Mouse (Mus musculus) E14TG2a.4 (cell line): ENCODE measurements around the gene Chrm3.

Experiments
- CTCF ChIP-seq: conservative IDR thresholded peaks from 2 replicates; pipeline ENCODE4 v1.5.1; 2014; ENCODE audit warnings: low read length
- POU5F1 ChIP-seq: IDR thresholded peaks from 2 replicates; pipeline ENCODE4 v1.6.1; 2014; ENCODE audit warnings: low read length, borderline replicate concordance

GRCm38 (mm10) chr13:9973742-9974321, 386.8 kb downstream of the Chrm3 start:
- TF ChIP-seq CTCF = no peak
- no peak for TF ChIP-seq POU5F1
